Mouse (Mus musculus): ENCODE data around the gene Apeh.

DNA sequence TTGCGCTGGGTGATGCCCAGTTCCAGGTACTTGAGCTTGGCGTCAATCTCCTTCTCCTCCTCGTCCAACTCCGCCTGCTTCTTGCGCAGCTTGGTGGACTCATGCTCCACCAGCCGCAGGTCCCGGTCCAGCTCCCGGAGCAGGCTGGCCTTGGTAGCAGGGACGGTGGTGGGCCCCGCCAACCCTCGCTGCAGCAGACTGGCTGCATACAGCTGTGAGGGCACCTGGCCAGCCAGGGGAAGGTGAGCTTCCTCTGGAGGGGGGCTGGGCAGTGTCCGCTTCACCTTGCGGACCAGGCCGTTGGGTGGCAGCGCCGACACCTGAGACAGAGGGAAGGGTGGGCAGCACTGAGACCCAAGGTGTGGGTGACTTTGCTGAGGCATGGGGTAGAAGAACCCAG is 13.5 kb upstream of the Apeh start:
- TF ChIP-seq CTCF (IDR thresholded peaks at IDR 0.05; ENCODE audit: insufficient read depth, low read length) (no peak), POLR2A (IDR thresholded peaks at IDR 0.05; ENCODE audit: borderline replicate concordance, extremely low read depth, low read depth, low read length) (no peak)

Data from lung, adult 2 months (tissue).